Mouse (Mus musculus) heart, postnatal 4 days (tissue): ENCODE data around the gene Gm28230. TPM values are rescaled to one million over a fixed set of nuclear protein-coding genes. Genes with fewer than 3 reads are reported as not detected.
A peak's percentile ranks its signal among the peaks of the same experiment; 100 is the strongest.

Experiments used
- DNase-seq: peaks from one replicate; pipeline ENCODE4 v3.0.0; 2021
- total RNA-seq, 2 experiments: library from RNA; stranded (reverse); gene quantifications; 2 replicates each; pipeline ENCODE4 v1.2.3; 2021

The Gm28230 gene
- total RNA-seq, 2 experiments from 2014 or later, result not detected

- DNase-seq, result peak; percentile 49
Measured at GRCm38 (mm10) chr2:74704393-74704998, 22.0 kb upstream of the Gm28230 start, which contains the start of gene Hoxd8. Gene Hoxd8, plus strand, starts transcription at chr2:74704615.

- no peak for DNase-seq
Measured at GRCm38 (mm10) chr2:74704999-74705466, 21.5 kb upstream of the Gm28230 start.

- no peak for DNase-seq
Measured at GRCm38 (mm10) chr2:74705467-74706089, 20.9 kb upstream of the Gm28230 start.

- DNase-seq, result no peak
Measured at GRCm38 (mm10) chr2:74706393-74706960, 20.1 kb upstream of the Gm28230 start.

- DNase-seq, result no peak
Measured at GRCm38 (mm10) chr2:74707599-74707998, 18.9 kb upstream of the Gm28230 start.

- DNase-seq, result no peak
Measured at GRCm38 (mm10) chr2:74708676-74709075, 17.9 kb upstream of the Gm28230 start.

- DNase-seq, result no peak
Measured at GRCm38 (mm10) chr2:74709465-74710419, 16.8 kb upstream of the Gm28230 start.

- no peak for DNase-seq
Measured at GRCm38 (mm10) chr2:74710929-74711543, 15.5 kb upstream of the Gm28230 start.

GRCm38 (mm10) chr2:74711721-74712621 lies 14.6 kb upstream of the Gm28230 start, which contains the start of the genes Hoxd3 and Hoxd4:
Gene Hoxd3, plus strand, starts transcription at chr2:74711927.
Gene Hoxd4, plus strand, starts transcription at chr2:74711929.
- peak; percentile 41 for DNase-seq

GRCm38 (mm10) chr2:74713239-74714150 lies 13.0 kb upstream of the Gm28230 start:
- no peak for DNase-seq

- no peak for DNase-seq
Measured at GRCm38 (mm10) chr2:74714156-74714789, 12.3 kb upstream of the Gm28230 start.

GRCm38 (mm10) chr2:74714881-74715280 lies 11.6 kb upstream of the Gm28230 start:
- DNase-seq, result no peak

GRCm38 (mm10) chr2:74715504-74716241 lies 10.9 kb upstream of the Gm28230 start:
- DNase-seq, result peak; percentile 96

- no peak for DNase-seq
Measured at GRCm38 (mm10) chr2:74720384-74720783, 6.1 kb upstream of the Gm28230 start.

GRCm38 (mm10) chr2:74720955-74721491 lies 5.5 kb upstream of the Gm28230 start:
- DNase-seq, result no peak

- DNase-seq, result no peak
Measured at GRCm38 (mm10) chr2:74721882-74722281, 4.6 kb upstream of the Gm28230 start.

- DNase-seq, result no peak
Measured at GRCm38 (mm10) chr2:74722949-74723348, 3.6 kb upstream of the Gm28230 start.
